Mouse (Mus musculus) liver, adult (tissue): ENCODE data around the gene Dnaaf1.

Source experiments
- GATA4 ChIP-seq: IDR thresholded peaks from 2 replicates; pipeline ENCODE4 v1.6.1; 2014; ENCODE audit warnings: mild to moderate bottlenecking, low read length; ENCODE audit not compliant: insufficient replicate concordance

The Dnaaf1 gene

GRCm38 (mm10) chr8:119627613-119628359 is 52.8 kb downstream of the Dnaaf1 start:
- no peak for TF ChIP-seq GATA4

- no peak for TF ChIP-seq GATA4
Observed at GRCm38 (mm10) chr8:119630841-119631240, 55.8 kb downstream of the Dnaaf1 start.

- no peak for TF ChIP-seq GATA4
Observed at GRCm38 (mm10) chr8:119632246-119632645, 57.2 kb downstream of the Dnaaf1 start.

- no peak for TF ChIP-seq GATA4
Observed at GRCm38 (mm10) chr8:119632909-119633308, 57.9 kb downstream of the Dnaaf1 start.

- no peak for TF ChIP-seq GATA4
Observed at GRCm38 (mm10) chr8:119634616-119635336, 59.7 kb downstream of the Dnaaf1 start.

- no peak for TF ChIP-seq GATA4
Observed at GRCm38 (mm10) chr8:119635378-119635777, 60.3 kb downstream of the Dnaaf1 start, which contains the start of gene Kcng4. Kcng4 (minus strand) TSS chr8:119635680.

- TF ChIP-seq GATA4, result no peak
Observed at GRCm38 (mm10) chr8:119635958-119636357, 60.9 kb downstream of the Dnaaf1 start.

GRCm38 (mm10) chr8:119636766-119637165 is 61.7 kb downstream of the Dnaaf1 start:
- TF ChIP-seq GATA4, result no peak

- no peak for TF ChIP-seq GATA4
Observed at GRCm38 (mm10) chr8:119637381-119637780, 62.3 kb downstream of the Dnaaf1 start.

GRCm38 (mm10) chr8:119638261-119638660 is 63.2 kb downstream of the Dnaaf1 start:
- no peak for TF ChIP-seq GATA4

- no peak for TF ChIP-seq GATA4
Observed at GRCm38 (mm10) chr8:119639798-119640197, 64.8 kb downstream of the Dnaaf1 start.

- no peak for TF ChIP-seq GATA4
Observed at GRCm38 (mm10) chr8:119641058-119641457, 66.0 kb downstream of the Dnaaf1 start.

- no peak for TF ChIP-seq GATA4
Observed at GRCm38 (mm10) chr8:119642960-119643359, 67.9 kb downstream of the Dnaaf1 start.

- TF ChIP-seq GATA4, result no peak
Observed at GRCm38 (mm10) chr8:119644429-119644960, 69.5 kb downstream of the Dnaaf1 start.

- no peak for TF ChIP-seq GATA4
Observed at GRCm38 (mm10) chr8:119644981-119645597, 70.1 kb downstream of the Dnaaf1 start.

- no peak for TF ChIP-seq GATA4
Observed at GRCm38 (mm10) chr8:119646197-119646596, 71.2 kb downstream of the Dnaaf1 start.
